Mouse (Mus musculus) hindbrain, embryonic 14.5 days (tissue): ENCODE results near the gene Sync. TPM values are rescaled to one million over a fixed set of nuclear protein-coding genes. Genes with fewer than 3 reads are reported as not detected.

Source experiments
- ATAC-seq: fragments of 200-750 bp; cut with Nextera tagmentation; 2 replicates; pipeline ENCODE4 v1.8.0; 2017; ENCODE audit warnings: moderate number of reproducible peaks, mild to moderate bottlenecking, moderate TSS enrichment, moderate library complexity; ENCODE audit not compliant: low FRiP score
- DNase-seq: peaks from one replicate; pipeline ENCODE4 v3.0.0-alpha.2; 2015; ENCODE audit warnings: low spot score
- H3K27ac ChIP-seq: fragments of 300-500 bp; sonication (generic); 2 replicates; pipeline ENCODE4 v1.5.1; 2014; ENCODE audit warnings: mild to moderate bottlenecking, moderate library complexity
- H3K27me3 ChIP-seq: fragments of 300-500 bp; sonication (generic); 2 replicates; pipeline ENCODE4 v1.6.1; 2014; ENCODE audit warnings: mild to moderate bottlenecking, low read length, mixed read lengths; ENCODE audit not compliant: control insufficient read depth, insufficient read depth
- H3K36me3 ChIP-seq: fragments of 300-500 bp; sonication (generic); replicated peaks from 2 replicates; pipeline ENCODE4 v1.6.1; 2014; ENCODE audit not compliant: control insufficient read depth, insufficient read depth
- H3K4me1 ChIP-seq: fragments of 300-500 bp; sonication (generic); replicated peaks from 2 replicates; pipeline ENCODE4 v1.6.1; 2014; ENCODE audit warnings: antibody characterized with exemption, low read length, mixed read lengths; ENCODE audit not compliant: control insufficient read depth, insufficient read depth
- H3K4me2 ChIP-seq: fragments of 300-500 bp; sonication (generic); replicated peaks from 2 replicates; pipeline ENCODE4 v1.6.1; 2014; ENCODE audit warnings: mild to moderate bottlenecking, moderate library complexity
- H3K4me3 ChIP-seq: fragments of 300-500 bp; sonication (generic); replicated peaks from 2 replicates; pipeline ENCODE4 v1.5.1; 2014; ENCODE audit warnings: mild to moderate bottlenecking, low read length
- H3K9ac ChIP-seq: fragments of 300-500 bp; sonication (generic); 2 replicates; pipeline ENCODE4 v1.6.1; 2014
- H3K9me3 ChIP-seq: fragments of 300-500 bp; sonication (generic); 2 replicates; pipeline ENCODE4 v1.6.1; 2016; ENCODE audit warnings: low read length; ENCODE audit not compliant: control insufficient read depth
- WGBS: fragments of 180-500 bp; shearing (Covaris S2); extraction: QIAGEN DNeasy Blood & Tissue Kit; methylation state at CpG from one replicate; pipeline ENCODE4 v1.1.7; 2014; 5-methylcytosine and 5-hydroxymethylcytosine counted together
- polyA plus RNA-seq: library from polyadenylated mRNA; unstranded; fragments of >200 nt; fragmentation: Nextera tagmentation; extraction: Ambion mirVana; gene quantifications from 2 replicates; pipeline ENCODE4 v1.2.1, GENCODE M21; 2014

Sync gene
- polyA plus RNA-seq, 1 experiment from 2014 or later, result 1.2 TPM

DNA sequence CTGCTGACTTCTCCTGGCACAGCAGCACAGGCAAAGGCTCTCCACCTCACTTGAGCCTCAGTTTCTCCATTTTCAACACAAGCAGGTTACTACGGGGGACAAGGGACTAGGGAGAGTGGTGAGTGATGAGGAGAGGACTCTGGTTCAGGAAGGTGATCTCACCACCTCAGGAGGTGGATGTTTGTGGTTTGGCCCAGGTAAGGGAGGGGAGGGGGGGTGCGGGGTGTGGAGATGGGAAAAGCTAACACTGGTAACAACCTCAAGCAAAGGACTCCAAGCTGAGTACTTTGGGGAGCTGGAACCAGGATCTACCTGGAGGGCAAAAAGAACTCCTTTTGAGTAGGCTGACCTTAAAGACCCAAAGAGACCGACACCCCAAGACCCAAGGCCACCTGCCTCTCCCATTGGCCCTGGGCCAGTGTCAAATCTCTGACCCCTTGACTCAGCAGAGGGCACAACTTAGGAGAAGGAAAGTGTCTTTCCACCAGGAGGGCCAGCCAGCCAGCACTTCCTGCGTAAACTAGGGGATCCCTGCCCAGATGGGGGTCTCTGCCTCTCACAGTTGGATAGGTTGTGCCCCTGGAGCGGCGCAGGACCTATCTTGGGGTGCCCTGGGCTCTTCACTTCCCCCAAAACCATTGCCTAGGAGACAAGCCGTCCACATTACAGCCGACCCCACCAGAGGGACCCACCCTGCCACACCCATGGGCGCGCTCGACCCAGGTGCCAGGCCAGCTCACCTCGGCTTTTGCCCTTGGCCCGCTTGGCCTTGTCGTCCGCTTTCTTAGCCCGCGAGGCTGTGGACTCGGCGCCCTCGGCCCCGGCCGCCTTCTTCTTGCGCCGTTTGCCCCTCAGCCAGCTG lies 39.8 kb upstream of the Sync start:
- ATAC-seq, result no peak
- Histone ChIP-seq H3K9me3 (no peaks in the 10 kb centered on the region), H3K27me3 (peaks cover 49% of the 10 kb centered on the region), H3K4me2 (peak overlapping the region; percentile 97), H3K27ac (no peak overlapping the region), H3K4me3 (peak overlapping the region; percentile 39), H3K4me1 (peaks cover 11% of the 10 kb centered on the region; the same call in 1 of the 2 replicates), H3K9ac (peak overlapping the region; percentile 55; the same call in 1 of the 2 replicates), H3K36me3 (no peaks in the 10 kb centered on the region)
- WGBS, result 9% methylated on average over 24 of the region's 24 CpGs
- DNase-seq, result no peak

DNA sequence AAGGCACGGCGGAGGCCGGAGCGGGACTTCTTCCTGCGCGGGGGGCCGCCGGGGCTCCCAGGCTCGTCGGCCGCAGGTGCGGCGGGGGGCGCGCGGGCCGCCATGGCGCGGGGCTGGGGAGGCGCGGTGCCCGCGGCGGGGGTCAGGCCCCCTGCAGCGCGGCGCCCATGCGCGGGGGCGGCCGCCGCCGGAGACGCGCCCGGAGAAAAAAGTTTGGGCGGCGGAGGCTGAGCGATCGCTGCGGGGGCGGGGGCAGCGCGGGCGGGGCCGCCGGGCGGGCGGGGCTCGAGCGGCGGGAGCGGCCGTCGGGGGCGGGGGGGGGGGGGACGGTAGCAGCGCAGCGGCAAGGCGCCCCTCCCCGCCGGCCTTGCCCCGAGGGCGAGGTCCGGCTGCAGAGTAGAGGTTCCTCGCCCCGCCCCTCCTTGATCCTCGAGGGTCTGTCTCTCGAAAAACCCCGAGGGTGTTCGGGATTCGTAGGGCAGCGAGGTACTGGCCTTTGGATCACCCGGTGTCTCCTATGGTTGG lies 39.1 kb upstream of the Sync start:
- peak overlapping the region; percentile 39 for H3K4me3 ChIP-seq
- ATAC-seq (no peak), DNase-seq (no peak)
- H3K27me3 ChIP-seq, result peaks cover 49% of the 10 kb centered on the region
- H3K4me2 ChIP-seq, result peak overlapping the region; percentile 97
- peak overlapping the region; percentile 55; the same call in 1 of the 2 replicates for H3K9ac ChIP-seq
- H3K27ac ChIP-seq, result no peak overlapping the region
- H3K36me3 ChIP-seq, result no peaks in the 10 kb centered on the region
- no peaks in the 10 kb centered on the region for H3K9me3 ChIP-seq
- peaks cover 11% of the 10 kb centered on the region; the same call in 1 of the 2 replicates for H3K4me1 ChIP-seq
- WGBS, result 1% methylated on average over 50 of the region's 74 CpGs

DNA sequence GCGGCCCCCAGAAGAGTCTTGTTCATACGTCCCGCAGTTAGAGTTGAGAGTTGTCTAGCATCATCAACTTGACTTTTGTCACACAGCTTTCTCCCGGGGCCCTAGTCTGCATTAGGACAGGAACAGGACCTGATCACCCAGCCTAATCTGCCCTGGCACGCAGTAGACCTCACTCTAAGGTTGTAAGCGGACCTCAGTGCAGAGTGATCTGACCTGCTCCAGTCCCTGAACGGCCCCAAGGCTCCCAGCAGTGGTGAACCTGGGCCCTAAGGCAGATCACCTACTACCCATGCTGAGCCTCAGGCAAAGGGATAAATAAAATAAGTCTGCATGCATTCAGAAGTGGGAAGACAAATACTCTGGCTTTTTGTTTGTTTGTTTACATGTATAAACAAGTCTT lies 38.1 kb upstream of the Sync start:
- Histone ChIP-seq H3K4me2 (no peak overlapping the region), H3K27ac (no peak overlapping the region), H3K4me1 (peaks cover 11% of the 10 kb centered on the region; the same call in 1 of the 2 replicates), H3K36me3 (no peaks in the 10 kb centered on the region), H3K4me3 (no peak overlapping the region), H3K9me3 (no peaks in the 10 kb centered on the region), H3K27me3 (peaks cover 49% of the 10 kb centered on the region), H3K9ac (no peak overlapping the region)
- DNase-seq (no peak), ATAC-seq (no peak)
- WGBS, result 22% methylated on average over 7 of the region's 7 CpGs

DNA sequence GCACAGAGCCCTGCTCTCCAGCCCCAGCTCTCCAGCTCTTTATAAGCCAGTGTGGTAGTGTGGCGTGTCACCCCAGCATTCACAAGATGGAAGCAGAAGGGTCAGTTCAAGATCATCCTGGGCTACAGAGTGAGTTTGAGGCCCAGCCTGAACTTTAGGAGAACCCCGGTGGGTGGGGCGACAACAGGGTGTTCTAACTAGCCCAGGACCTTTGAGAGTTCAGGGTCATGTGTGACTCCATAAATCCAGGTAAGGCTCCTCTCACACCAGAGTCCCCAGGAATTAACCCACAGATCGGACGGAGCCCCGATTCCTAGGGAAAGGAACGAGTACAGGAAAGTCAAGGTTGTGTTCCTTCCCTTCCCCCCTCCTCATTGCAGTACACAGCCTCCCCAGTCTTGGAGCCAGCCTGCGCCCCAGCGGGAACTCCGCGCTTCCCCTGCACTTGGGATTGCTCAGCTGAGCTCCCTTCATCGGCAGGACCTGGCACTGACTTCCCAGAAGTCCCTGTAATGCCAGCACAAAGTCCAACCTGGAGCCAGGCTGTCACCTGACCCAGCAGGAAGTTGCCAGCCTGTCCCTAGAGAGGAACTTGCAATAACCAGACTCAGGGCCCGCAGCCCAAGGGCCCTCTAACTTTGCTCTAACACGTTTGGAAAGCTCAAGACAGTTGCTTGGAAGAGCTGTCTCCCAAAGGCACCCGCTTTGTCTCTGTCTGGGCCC lies 36.5 kb upstream of the Sync start:
- 17% methylated on average over 15 of the region's 15 CpGs for WGBS
- no peak for ATAC-seq
- Histone ChIP-seq H3K4me2 (peak overlapping the region; percentile 11), H3K27ac (no peak overlapping the region), H3K9ac (no peak overlapping the region), H3K4me3 (no peak overlapping the region), H3K27me3 (peaks cover 49% of the 10 kb centered on the region), H3K9me3 (no peaks in the 10 kb centered on the region), H3K36me3 (no peaks in the 10 kb centered on the region), H3K4me1 (peaks cover 11% of the 10 kb centered on the region; the same call in 1 of the 2 replicates)
- DNase-seq, result no peak

DNA sequence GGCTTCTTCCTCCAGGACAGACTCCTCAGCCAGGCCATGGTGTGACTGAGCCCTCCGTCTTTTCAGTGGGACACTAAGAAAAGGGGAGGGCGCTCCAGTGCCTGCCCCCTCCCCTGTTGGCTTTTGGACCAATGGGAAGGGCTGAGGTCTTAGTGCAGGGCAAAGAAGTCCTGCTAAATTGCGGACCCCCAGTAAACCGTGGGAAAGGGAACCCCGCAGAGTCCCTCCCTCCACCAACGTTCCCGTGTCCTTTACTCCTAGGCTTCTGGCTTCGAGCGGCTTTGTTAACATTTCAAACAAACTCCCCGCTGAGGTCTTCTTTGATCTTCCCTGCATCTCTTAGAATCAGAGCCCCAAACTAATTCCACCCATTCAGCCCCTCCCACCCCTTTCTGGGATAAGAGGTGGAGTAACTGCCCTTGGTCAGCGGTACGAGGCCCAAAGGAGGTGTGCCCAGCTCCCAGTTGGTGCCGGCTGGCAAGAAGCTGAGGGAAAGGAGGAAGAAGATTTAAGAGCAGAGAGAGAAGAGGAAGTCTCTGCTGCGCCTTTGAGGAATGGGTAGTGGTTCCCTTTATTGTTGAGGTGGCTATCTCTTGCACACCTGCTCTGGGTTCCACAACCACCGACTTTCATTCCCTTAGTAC lies 35.8 kb upstream of the Sync start:
- WGBS, result 2% methylated on average over 15 of the region's 15 CpGs
- DNase-seq, result no peak
- no peak overlapping the region for H3K9ac ChIP-seq
- H3K4me3 ChIP-seq, result no peak overlapping the region
- H3K4me1 ChIP-seq, result peaks cover 15% of the 10 kb centered on the region; the same call in 1 of the 2 replicates
- ATAC-seq, result no peak; the same call in 1 of the 2 replicates
- peaks cover 45% of the 10 kb centered on the region for H3K27me3 ChIP-seq
- H3K4me2 ChIP-seq, result peak overlapping the region; percentile 11
- no peaks in the 10 kb centered on the region for H3K9me3 ChIP-seq
- H3K36me3 ChIP-seq, result no peaks in the 10 kb centered on the region
- H3K27ac ChIP-seq, result no peak overlapping the region

DNA sequence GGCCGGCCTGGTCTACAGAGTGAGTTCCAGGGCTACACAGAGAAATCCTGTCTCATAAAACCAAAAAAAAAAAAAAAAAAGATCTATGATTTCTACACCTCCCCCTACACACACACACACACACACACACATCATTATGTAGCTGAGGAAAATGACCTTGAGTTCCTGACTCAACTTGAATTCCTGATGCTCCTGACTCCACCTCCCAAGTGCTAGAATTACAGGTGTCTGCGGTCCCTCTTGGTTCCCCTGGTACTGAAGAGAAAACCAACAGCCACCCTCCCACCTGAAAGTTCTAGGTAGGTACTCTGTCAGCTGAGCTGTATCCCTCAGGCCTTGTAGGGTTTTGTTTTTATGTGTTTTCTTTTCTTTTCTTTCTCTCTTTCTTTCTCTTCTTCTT lies 34.9 kb upstream of the Sync start:
- H3K36me3 ChIP-seq, result no peaks in the 10 kb centered on the region
- no peak overlapping the region for H3K4me2 ChIP-seq
- DNase-seq, result no peak
- no peaks in the 10 kb centered on the region for H3K9me3 ChIP-seq
- 75% methylated on average over 2 of the region's 2 CpGs for WGBS
- H3K27me3 ChIP-seq, result peaks cover 36% of the 10 kb centered on the region
- H3K4me1 ChIP-seq, result peaks cover 16% of the 10 kb centered on the region; the same call in 1 of the 2 replicates
- no peak overlapping the region for H3K9ac ChIP-seq
- H3K27ac ChIP-seq, result no peak overlapping the region
- H3K4me3 ChIP-seq, result no peak overlapping the region
- no peak for ATAC-seq

DNA sequence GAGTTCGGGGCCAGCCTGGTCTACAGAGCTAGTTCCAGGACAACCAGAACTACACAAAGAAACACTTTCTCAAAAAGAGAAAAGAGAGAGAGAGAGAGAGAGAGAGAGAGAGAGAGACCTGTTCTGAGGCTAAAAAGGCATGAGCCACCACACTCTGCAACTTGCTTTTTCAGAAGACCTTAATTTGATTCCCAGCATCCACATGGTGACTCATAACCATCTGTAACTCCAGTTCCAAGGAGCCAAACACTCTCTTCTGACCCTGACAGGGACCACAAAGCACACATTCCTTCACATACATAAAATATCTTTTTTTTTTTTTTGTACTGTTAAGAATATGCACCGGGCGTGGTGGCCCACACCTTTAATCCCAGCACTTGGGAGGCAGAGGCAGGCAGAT lies 32.8 kb upstream of the Sync start:
- H3K27me3 ChIP-seq, result peaks cover 19% of the 10 kb centered on the region
- H3K4me3 ChIP-seq, result no peak overlapping the region
- WGBS, result 95% methylated on average over 3 of the region's 3 CpGs

DNA sequence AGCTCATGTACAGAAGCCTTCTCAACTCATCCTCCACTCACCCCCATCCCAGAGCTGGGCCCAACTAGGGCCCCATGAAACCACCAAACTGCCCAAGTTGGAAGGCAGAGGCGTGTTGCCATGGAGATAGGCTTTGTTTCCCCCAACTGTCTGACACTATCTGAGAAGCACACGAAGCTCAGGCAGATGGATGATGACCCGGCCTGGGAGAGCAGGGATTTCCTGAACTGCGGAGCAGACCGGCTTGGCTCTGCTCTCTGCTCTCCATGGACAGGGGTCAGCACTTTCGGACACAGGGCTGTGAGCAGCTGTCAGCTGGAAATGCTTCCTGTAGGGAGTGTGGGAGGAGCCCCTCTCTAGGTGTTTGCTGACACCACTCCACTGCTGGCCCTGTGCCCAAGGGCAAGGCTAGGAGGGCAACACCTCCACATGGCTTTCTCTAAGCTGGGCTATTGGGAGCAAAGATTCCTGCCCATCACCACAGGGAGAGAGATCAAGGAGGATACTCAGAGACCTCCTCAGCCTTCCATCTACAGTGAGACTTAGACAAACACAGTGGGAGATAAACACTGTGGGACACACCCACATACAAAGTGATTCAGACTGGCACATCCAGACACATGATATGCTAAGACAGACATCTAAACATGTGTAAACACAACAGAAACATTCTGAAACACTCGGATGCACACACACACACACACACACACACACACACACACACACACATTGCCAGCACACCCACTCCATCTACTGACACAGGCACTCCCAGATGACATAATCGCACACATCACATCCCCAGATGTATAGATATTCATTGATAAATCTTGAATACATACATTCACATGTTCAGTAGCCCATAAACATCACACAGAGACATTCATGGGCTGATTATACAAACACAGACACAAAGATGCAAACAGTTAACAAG lies 30.7 kb upstream of the Sync start:
- Histone ChIP-seq H3K27ac (no peak overlapping the region), H3K9me3 (no peaks in the 10 kb centered on the region), H3K4me2 (no peak overlapping the region), H3K4me3 (no peak overlapping the region), H3K4me1 (peaks cover 9% of the 10 kb centered on the region), H3K9ac (no peak overlapping the region), H3K36me3 (no peaks in the 10 kb centered on the region), H3K27me3 (no peaks in the 10 kb centered on the region)
- no peak for ATAC-seq
- no peak for DNase-seq
- 26% methylated on average over 8 of the region's 8 CpGs for WGBS

More for the DNA sequence above, 32.8 kb upstream of the Sync start:
- no peak for DNase-seq
- H3K4me2 ChIP-seq, result no peak overlapping the region
- H3K9ac ChIP-seq, result no peak overlapping the region
- H3K36me3 ChIP-seq, result no peaks in the 10 kb centered on the region
- no peaks in the 10 kb centered on the region for H3K9me3 ChIP-seq
- no peak overlapping the region for H3K27ac ChIP-seq
- H3K4me1 ChIP-seq, result 0 out of 2 replicates have a peak, but pooled peaks cover 5% of the 10 kb centered on the region
- ATAC-seq, result no peak
